Mouse (Mus musculus) forebrain, embryonic 12.5 days (tissue): ENCODE data around the gene Rab3il1. TPM values are rescaled to one million over a fixed set of nuclear protein-coding genes. Genes with fewer than 3 reads are reported as not detected.

Experiments
- ATAC-seq: fragments of 200-750 bp; cut with Nextera tagmentation; 2 replicates; pipeline ENCODE4 v1.8.0; 2017; ENCODE audit warnings: moderate TSS enrichment; ENCODE audit not compliant: low FRiP score
- H3K27ac ChIP-seq: fragments of 300-500 bp; sonication (generic); 2 replicates; pipeline ENCODE4 v1.5.1; 2016; ENCODE audit warnings: mild to moderate bottlenecking
- H3K27me3 ChIP-seq: fragments of 300-500 bp; sonication (generic); 2 replicates; pipeline ENCODE4 v1.6.1; 2016; ENCODE audit warnings: mild to moderate bottlenecking
- H3K36me3 ChIP-seq: fragments of 300-500 bp; sonication (generic); replicated peaks from 2 replicates; pipeline ENCODE4 v1.6.1; 2016; ENCODE audit warnings: mild to moderate bottlenecking
- H3K4me1 ChIP-seq: fragments of 300-500 bp; sonication (generic); 2 replicates; pipeline ENCODE4 v1.6.1; 2016
- H3K4me2 ChIP-seq: fragments of 300-500 bp; sonication (generic); 2 replicates; pipeline ENCODE4 v1.6.1; 2016; ENCODE audit warnings: mild to moderate bottlenecking, moderate library complexity
- H3K4me3 ChIP-seq: fragments of 300-500 bp; sonication (generic); replicated peaks from 2 replicates; pipeline ENCODE4 v1.5.1; 2016; ENCODE audit warnings: mild to moderate bottlenecking
- H3K9ac ChIP-seq: fragments of 300-500 bp; sonication (generic); 2 replicates; pipeline ENCODE4 v1.6.1; 2016; ENCODE audit warnings: mild to moderate bottlenecking
- H3K9me3 ChIP-seq: fragments of 300-500 bp; sonication (generic); 2 replicates; pipeline ENCODE4 v1.6.1; 2016
- WGBS: fragments of 180-500 bp; shearing (Covaris S2); methylation state at CpG from one replicate; pipeline ENCODE4 v1.1.7; 2016; 5-methylcytosine and 5-hydroxymethylcytosine counted together
- polyA plus RNA-seq: library from polyadenylated mRNA; unstranded; fragments of >200 nt; fragmentation: Nextera tagmentation; extraction: Ambion mirVana; gene quantifications from 2 replicates; pipeline ENCODE4 v1.2.1, GENCODE M21; 2016

The Rab3il1 gene
- polyA plus RNA-seq, 1 experiment from 2014 or later, result 22.7 TPM

DNA sequence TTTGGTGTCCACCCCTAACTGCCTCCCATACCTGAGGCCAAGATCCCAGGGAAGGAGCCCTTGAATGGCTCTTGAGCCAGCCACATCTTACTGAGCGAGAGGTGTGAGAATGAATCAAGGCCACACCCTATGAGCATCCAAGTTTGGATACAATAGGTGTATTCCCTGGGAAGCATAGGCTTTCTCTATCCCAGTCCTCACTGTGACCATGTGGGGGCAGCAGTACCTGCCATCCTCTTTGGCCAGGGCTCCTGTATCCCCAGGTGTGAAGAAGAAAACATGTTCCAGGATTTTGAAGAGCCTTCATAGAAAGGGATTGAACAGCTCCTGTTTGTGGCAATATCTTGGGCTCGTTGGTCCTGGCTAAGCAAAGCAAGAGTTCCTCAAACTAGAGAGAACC is 38.1 kb downstream of the Rab3il1 start:
- Histone ChIP-seq H3K9me3 (no peaks in the 10 kb centered on the region), H3K4me1 (peaks cover 26% of the 10 kb centered on the region), H3K27me3 (peaks cover 29% of the 10 kb centered on the region), H3K4me3 (no peak overlapping the region), H3K4me2 (no peak overlapping the region), H3K27ac (no peak overlapping the region), H3K9ac (no peak overlapping the region), H3K36me3 (no peaks in the 10 kb centered on the region)
- 89% methylated on average over 2 of the region's 2 CpGs for WGBS
- ATAC-seq, result no peak

GRCm38 (mm10) chr19:10040866-10041387 is 39.5 kb downstream of the Rab3il1 start:
- H3K27ac ChIP-seq, result 0 out of 2 replicates have a peak overlapping the region, but pooled peaks have one; percentile 13
- H3K36me3 ChIP-seq, result no peaks in the 10 kb centered on the region
- no peak; the same call in 1 of the 2 replicates for ATAC-seq
- peak overlapping the region; percentile 61 for H3K4me3 ChIP-seq
- WGBS, result 5% methylated on average over 20 of the region's 20 CpGs
- peak overlapping the region; percentile 72 for H3K9ac ChIP-seq
- no peaks in the 10 kb centered on the region for H3K9me3 ChIP-seq
- H3K4me2 ChIP-seq, result peak overlapping the region; percentile 98
- H3K27me3 ChIP-seq, result peaks cover 26% of the 10 kb centered on the region
- H3K4me1 ChIP-seq, result peaks cover 26% of the 10 kb centered on the region

DNA sequence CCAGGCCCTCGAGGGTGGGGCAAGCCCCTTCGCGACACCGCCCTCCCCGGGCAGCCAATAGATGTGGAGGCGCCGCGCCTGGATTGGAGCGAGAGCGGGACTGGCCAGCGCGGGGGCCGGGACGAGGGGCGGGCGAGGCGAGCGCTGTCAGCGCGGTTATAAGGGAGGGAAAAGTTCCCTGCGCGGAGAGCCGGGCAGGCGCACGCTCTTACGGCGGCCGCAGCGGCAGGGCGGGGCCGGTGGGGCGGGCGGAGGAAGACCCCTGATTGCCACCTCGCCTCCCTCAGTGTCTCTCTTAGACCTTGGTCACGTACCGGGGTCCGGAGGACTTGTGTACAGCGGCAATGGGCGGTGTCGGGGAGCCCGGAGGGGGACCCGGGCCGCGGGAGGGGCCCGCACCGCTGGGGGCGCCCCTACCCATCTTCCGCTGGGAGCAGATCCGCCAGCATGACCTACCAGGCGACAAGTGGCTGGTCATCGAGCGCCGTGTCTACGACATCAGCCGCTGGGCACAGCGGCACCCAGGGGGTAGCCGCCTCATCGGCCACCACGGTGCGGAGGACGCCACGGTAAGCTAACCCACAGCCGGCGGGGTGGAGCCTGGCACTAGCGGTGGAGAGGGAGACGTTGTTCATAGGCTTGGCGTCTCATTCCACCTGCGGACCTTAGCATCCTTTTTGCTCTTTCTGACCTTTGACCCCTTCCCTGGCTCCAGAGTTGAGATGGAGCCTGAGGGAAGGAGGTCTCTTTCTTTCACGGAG is 40.1 kb downstream of the Rab3il1 start, which contains the start of gene Fads3:
Gene Fads3, plus strand, starts transcription at position 182 of the 761 bp plus-strand sequence.
- Histone ChIP-seq H3K9me3 (no peaks in the 10 kb centered on the region), H3K4me1 (peaks cover 26% of the 10 kb centered on the region), H3K4me2 (peak within 1 kb of the TSS; percentile 98), H3K4me3 (peak within 1 kb of the TSS; percentile 61), H3K9ac (peak within 1 kb of the TSS; percentile 72), H3K27me3 (peaks cover 26% of the 10 kb centered on the region), H3K36me3 (no peaks in the 10 kb centered on the region), H3K27ac (0 out of 2 replicates have a peak within 1 kb of the TSS, but pooled peaks have one; percentile 13)
- peak; percentile 92 for ATAC-seq
- WGBS, result under 1% methylated on average over 69 of the region's 69 CpGs

DNA sequence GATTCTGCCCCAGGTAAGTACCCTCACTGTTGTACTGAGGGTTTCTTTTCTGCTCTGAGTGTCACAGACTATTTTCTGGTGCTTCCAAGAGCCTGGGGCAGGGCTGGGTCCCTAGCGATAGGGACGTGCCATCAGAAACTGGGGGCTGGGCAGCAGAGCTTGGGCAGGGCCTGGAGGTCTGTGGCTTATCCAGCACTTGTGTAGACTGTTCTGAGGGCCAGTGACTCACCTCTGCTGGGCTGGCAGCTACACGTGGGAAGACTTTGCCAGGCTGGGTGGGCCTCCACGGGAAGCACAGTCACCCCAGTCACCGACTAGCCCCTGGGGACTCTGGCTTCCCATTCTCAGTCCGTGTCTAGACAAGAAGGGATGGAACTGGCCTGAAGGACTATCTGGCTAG is 40.8 kb downstream of the Rab3il1 start:
- 55% methylated on average over 6 of the region's 6 CpGs for WGBS
- Histone ChIP-seq H3K4me2 (peak overlapping the region; percentile 98), H3K9ac (peak overlapping the region; percentile 72; the same call in 1 of the 2 replicates), H3K4me3 (peak overlapping the region; percentile 61), H3K27me3 (peaks cover 26% of the 10 kb centered on the region), H3K9me3 (no peaks in the 10 kb centered on the region), H3K36me3 (no peaks in the 10 kb centered on the region), H3K4me1 (peaks cover 26% of the 10 kb centered on the region), H3K27ac (no peak overlapping the region)
- no peak for ATAC-seq

GRCm38 (mm10) chr19:10042816-10043215 is 41.3 kb downstream of the Rab3il1 start:
- Histone ChIP-seq H3K9ac (no peak overlapping the region), H3K4me3 (no peak overlapping the region), H3K36me3 (no peaks in the 10 kb centered on the region), H3K4me2 (no peak overlapping the region), H3K27ac (no peak overlapping the region), H3K27me3 (peaks cover 26% of the 10 kb centered on the region), H3K4me1 (peaks cover 26% of the 10 kb centered on the region), H3K9me3 (no peaks in the 10 kb centered on the region)
- 89% methylated on average over 4 of the region's 4 CpGs for WGBS
- no peak for ATAC-seq

DNA sequence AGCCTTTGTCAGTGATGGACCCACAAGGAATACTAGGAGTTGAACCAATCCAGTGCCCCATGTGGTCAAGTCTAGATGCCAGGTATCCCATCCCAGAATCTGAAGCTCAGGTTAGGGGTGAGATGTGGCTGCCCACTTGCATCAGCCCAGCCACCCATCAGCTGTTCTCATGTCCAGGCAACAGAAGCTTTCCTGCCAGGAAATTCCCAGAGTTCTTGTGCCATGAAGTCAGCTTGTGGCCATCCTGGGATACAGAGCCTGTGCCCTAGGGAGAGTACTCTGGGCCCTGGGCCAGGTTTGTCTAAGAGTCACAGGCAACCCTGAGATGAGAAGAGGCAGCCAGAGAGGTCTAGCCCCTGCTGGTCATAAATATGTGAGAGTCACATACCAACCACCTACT is 42.2 kb downstream of the Rab3il1 start:
- peaks cover 26% of the 10 kb centered on the region for H3K27me3 ChIP-seq
- no peak overlapping the region for H3K4me3 ChIP-seq
- H3K27ac ChIP-seq, result no peak overlapping the region
- no peak for ATAC-seq
- no peaks in the 10 kb centered on the region for H3K9me3 ChIP-seq
- no peak overlapping the region for H3K4me2 ChIP-seq
- peaks cover 25% of the 10 kb centered on the region for H3K4me1 ChIP-seq
- H3K36me3 ChIP-seq, result no peaks in the 10 kb centered on the region
- H3K9ac ChIP-seq, result no peak overlapping the region

DNA sequence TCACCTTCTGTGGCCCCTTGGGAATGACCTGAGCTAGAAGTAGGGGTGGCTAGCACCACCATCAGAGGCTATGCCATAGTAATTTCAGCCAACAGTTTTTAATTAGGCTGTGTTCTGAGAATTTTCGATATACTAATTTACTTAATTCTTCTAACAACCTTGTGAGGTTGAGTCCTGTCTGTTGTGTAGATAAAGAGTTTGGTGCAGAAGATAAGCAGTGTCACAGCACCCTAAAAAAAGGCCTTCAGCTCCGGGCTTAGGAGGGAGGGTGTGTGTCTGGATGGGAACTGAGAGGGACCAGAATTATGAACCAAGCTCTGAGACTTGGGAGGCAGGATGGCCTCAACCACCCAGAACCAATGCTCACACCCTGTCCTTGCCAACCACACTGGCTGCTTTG is 44.2 kb downstream of the Rab3il1 start:
- WGBS, result 85% methylated on average over 2 of the region's 2 CpGs
- no peaks in the 10 kb centered on the region for H3K36me3 ChIP-seq
- H3K9ac ChIP-seq, result no peak overlapping the region
- H3K4me3 ChIP-seq, result no peak overlapping the region
- no peak for ATAC-seq
- H3K9me3 ChIP-seq, result no peaks in the 10 kb centered on the region
- H3K27me3 ChIP-seq, result peaks cover 17% of the 10 kb centered on the region; the same call in 1 of the 2 replicates
- H3K27ac ChIP-seq, result no peak overlapping the region
- H3K4me2 ChIP-seq, result no peak overlapping the region
- H3K4me1 ChIP-seq, result peaks cover 18% of the 10 kb centered on the region

DNA sequence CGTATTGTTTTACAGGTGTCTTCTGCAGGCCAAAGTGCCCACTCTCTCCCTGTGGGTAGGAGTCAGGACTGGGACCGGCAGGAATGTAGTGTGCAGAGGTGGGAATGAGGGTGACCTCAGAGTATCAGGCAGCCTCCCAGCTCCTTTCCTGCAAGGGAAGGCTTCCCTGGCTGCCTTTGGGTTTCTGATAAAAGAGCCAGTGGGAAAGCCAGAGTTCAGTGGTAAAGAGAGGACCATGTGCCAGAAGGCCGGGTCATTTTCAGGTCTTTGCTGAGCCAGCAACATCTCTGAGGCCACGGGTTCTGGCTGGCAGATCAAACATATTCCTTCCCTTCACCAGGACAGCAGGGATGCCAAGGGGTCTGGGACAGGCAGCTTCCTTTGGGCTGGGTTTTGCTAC is 44.9 kb downstream of the Rab3il1 start:
- no peak for ATAC-seq
- 74% methylated on average over 4 of the region's 4 CpGs for WGBS
- Histone ChIP-seq H3K36me3 (no peaks in the 10 kb centered on the region), H3K9me3 (no peaks in the 10 kb centered on the region), H3K4me1 (peaks cover 12% of the 10 kb centered on the region), H3K9ac (no peak overlapping the region), H3K4me3 (no peak overlapping the region), H3K4me2 (no peak overlapping the region), H3K27ac (no peak overlapping the region), H3K27me3 (peaks cover 17% of the 10 kb centered on the region; the same call in 1 of the 2 replicates)

GRCm38 (mm10) chr19:10046983-10047382 is 45.5 kb downstream of the Rab3il1 start:
- Histone ChIP-seq H3K4me2 (no peak overlapping the region), H3K9me3 (no peaks in the 10 kb centered on the region), H3K27me3 (peaks cover 17% of the 10 kb centered on the region; the same call in 1 of the 2 replicates), H3K9ac (no peak overlapping the region), H3K27ac (no peak overlapping the region), H3K4me1 (peaks cover 7% of the 10 kb centered on the region), H3K36me3 (no peaks in the 10 kb centered on the region), H3K4me3 (no peak overlapping the region)
- ATAC-seq, result no peak
- WGBS, result 71% methylated on average over 3 of the region's 3 CpGs

DNA sequence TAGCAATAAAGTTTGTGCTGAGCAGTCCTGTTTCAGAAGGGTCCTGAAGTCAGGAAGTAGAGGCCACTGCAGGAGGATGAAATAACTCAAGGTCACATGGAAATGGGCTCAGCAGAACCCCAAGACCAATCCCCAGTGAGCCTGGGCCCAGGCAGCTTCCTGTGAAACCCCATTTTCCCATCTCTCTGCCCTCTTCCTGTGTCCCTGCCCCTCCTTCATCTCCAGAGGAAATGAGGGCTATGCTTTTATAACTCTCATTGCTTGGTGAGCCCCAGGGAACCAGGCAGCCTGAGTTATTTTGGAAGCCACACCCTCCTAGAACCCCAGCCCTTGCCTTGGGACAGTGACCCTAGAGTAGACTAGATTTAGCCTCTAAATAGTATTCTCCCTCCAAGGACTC is 48.1 kb downstream of the Rab3il1 start:
- no peaks in the 10 kb centered on the region for H3K36me3 ChIP-seq
- H3K4me3 ChIP-seq, result no peak overlapping the region
- no peaks in the 10 kb centered on the region for H3K27me3 ChIP-seq
- H3K9me3 ChIP-seq, result no peaks in the 10 kb centered on the region
- H3K9ac ChIP-seq, result no peak overlapping the region
- no peak overlapping the region for H3K27ac ChIP-seq
- ATAC-seq, result no peak
- no peak overlapping the region for H3K4me2 ChIP-seq
- no peaks in the 10 kb centered on the region for H3K4me1 ChIP-seq

DNA sequence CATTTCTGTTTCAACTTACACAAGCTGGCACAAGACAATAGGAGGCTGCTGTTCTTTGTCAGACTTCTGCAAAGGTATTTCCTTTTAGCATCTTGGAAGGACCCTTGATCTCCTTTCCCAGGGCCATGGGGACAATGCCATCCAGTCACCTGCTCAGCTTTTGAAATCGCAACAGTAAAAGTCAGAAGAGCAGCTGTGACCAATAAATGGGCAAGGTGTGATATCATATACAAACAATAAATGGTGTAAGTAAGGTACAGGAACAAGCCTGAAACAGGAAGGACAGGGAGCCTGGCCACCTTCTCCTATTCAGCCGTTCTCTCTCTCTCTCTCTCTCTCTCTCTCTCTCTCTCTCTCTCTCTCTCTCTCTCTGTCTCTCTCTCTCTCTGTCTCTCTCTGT is 49.0 kb downstream of the Rab3il1 start:
- Histone ChIP-seq H3K4me1 (no peaks in the 10 kb centered on the region), H3K27me3 (no peaks in the 10 kb centered on the region), H3K4me2 (no peak overlapping the region), H3K36me3 (no peaks in the 10 kb centered on the region), H3K9ac (no peak overlapping the region), H3K4me3 (no peak overlapping the region), H3K9me3 (no peaks in the 10 kb centered on the region), H3K27ac (no peak overlapping the region)
- no peak for ATAC-seq
- WGBS, result 89% methylated on average over 2 of the region's 2 CpGs

GRCm38 (mm10) chr19:10052698-10053097 is 51.2 kb downstream of the Rab3il1 start:
- H3K36me3 ChIP-seq, result 0 out of 2 replicates have a peak, but pooled peaks cover 7% of the 10 kb centered on the region
- WGBS, result 93% methylated on average over 4 of the region's 4 CpGs
- no peak overlapping the region for H3K4me3 ChIP-seq
- no peaks in the 10 kb centered on the region for H3K4me1 ChIP-seq
- no peaks in the 10 kb centered on the region for H3K27me3 ChIP-seq
- ATAC-seq, result no peak
- no peak overlapping the region for H3K4me2 ChIP-seq
- no peaks in the 10 kb centered on the region for H3K9me3 ChIP-seq
- no peak overlapping the region for H3K9ac ChIP-seq
- no peak overlapping the region for H3K27ac ChIP-seq
